Mouse (Mus musculus) hematopoietic multipotent progenitor cell, adult 10-12 weeks (in vitro differentiated cells): ENCODE measurements around the gene Dhx38. TPM values are rescaled to one million over a fixed set of nuclear protein-coding genes. Genes with fewer than 3 reads are reported as not detected.

Experiments used
- polyA plus RNA-seq: library from polyadenylated mRNA; stranded (reverse); fragments of >175 nt; gene quantifications from 2 replicates; pipeline ENCODE4 v1.2.3, GENCODE M21; 2012; ENCODE audit warnings: low replicate concordance

Gene Dhx38
- 21.3 and 34.8 TPM in 2 replicates for polyA plus RNA-seq

GRCm38 (mm10) chr8:109565498-109566333, at the start of gene Dhx38, which contains the start of gene Txnl4b:
Gene Dhx38, minus strand, starts transcription at chr8:109565861.
Gene Txnl4b, plus strand, starts transcription at chr8:109565892.

GRCm38 (mm10) chr8:109614243-109615210, 48.9 kb upstream of the Dhx38 start, which contains the start of gene Pkd1l3:
Gene Pkd1l3, plus strand, starts transcription at chr8:109614517.

GRCm38 (mm10) chr8:109608271-109609152, 42.9 kb upstream of the Dhx38 start, which contains the start of gene Dhodh:
Gene Dhodh, minus strand, starts transcription at chr8:109608673.

GRCm38 (mm10) chr8:109578900-109579301, 13.2 kb upstream of the Dhx38 start, which contains the start of gene Hp:
Gene Hp, minus strand, starts transcription at chr8:109579172.

Other genes starting within 250 kb of the Dhx38 start
- not detected in 2 replicates for gene Pmfbp1, start 71.8 kb downstream of the Dhx38 start, polyA plus RNA-seq
- gene Txnl4b, start within 50 bp of the Dhx38 start, polyA plus RNA-seq, result 4.4 and 7.7 TPM in 2 replicates
- 35.5 and 50.3 TPM in 2 replicates for gene Hp, start 13.3 kb upstream of the Dhx38 start, polyA plus RNA-seq
- 41.3 and 46.4 TPM in 2 replicates for gene Dhodh, start 42.8 kb upstream of the Dhx38 start, polyA plus RNA-seq
- gene Pkd1l3, start 48.7 kb upstream of the Dhx38 start, polyA plus RNA-seq, result 0.38 and 0.43 TPM in 2 replicates
- gene Ist1, start 127.4 kb upstream of the Dhx38 start, polyA plus RNA-seq, result 28.5 and 53.6 TPM in 2 replicates
- 8.1 and 11.8 TPM in 2 replicates for gene Zfp821, start 139.7 kb upstream of the Dhx38 start, polyA plus RNA-seq
- gene Atxn1l, start 171.9 kb upstream of the Dhx38 start, polyA plus RNA-seq, result 26.8 and 37.2 TPM in 2 replicates
- 16.1 and 41.8 TPM in 2 replicates for gene Ap1g1, start 212.7 kb upstream of the Dhx38 start, polyA plus RNA-seq